Mouse (Mus musculus) heart, adult 2 months (tissue): ENCODE data around the gene Ctf1.

Experiments used
- CTCF ChIP-seq: fragments of 200-600 bp; IDR thresholded peaks from 2 replicates; pipeline ENCODE4 v1.8.1; 2022; ENCODE audit warnings: antibody characterized with exemption, mild to moderate bottlenecking, moderate library complexity
- EP300 ChIP-seq: fragments of 200-500 bp; IDR thresholded peaks from 2 replicates; pipeline ENCODE4 v1.6.1; 2011; ENCODE audit warnings: low read depth, low read length, control low read depth; ENCODE audit not compliant: insufficient read depth
- POLR2A ChIP-seq: fragments of 200-500 bp; IDR thresholded peaks from 2 replicates; pipeline ENCODE4 v1.6.1; 2011; ENCODE audit warnings: mild to moderate bottlenecking, low read depth, low read length, control low read depth; ENCODE audit not compliant: insufficient read depth

DNA sequence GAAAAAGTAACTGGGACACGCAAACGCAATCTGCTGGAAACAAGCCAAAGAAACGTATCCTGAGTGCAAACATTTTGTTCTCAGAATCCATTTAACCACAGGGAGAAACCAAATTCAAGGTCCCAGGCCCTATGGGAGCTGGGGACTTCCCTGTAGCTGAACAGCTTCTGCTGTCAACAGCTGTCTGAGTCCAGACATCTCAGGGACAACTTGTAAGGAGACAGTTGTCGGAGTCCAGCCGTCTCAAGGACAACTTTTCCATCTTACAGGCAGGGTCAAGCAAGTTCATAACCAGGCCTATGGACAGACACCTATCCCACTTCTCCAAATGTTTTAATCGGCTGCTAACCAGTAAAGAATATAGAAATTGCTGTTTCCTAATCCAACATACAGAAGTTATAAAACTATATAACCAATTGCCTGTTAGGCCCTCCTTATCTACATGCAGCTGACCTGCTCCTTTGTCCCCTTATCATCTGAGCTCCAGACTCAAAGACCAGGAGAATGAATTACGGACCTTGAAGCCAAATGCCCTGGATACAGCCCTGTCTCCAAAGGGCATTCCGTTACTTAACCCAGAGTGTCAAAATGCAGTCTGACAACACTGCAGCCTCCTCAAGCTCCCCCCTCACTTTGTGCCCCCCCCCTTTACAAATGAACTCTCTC lies 30.5 kb upstream of the Ctf1 start:
- TF ChIP-seq POLR2A (no peak), CTCF (no peak), EP300 (no peak)
